ENCODE assay signal across 23 mouse cellular contexts in genomic region chr15:5355332-5355731, GRCm38 (mm10).
"Had no signal": no experiment of that assay in that cellular context is flagged by ENCODE, and none has a peak within 500 bp of the region (broad histone marks: within the 10 kb centered on the region; RNA-seq: fewer than 3 reads in every experiment).

No protein-coding gene starts in this region.

- H3K9me3 ChIP-seq: limb, embryonic 12.5 days; limb, embryonic 15.5 days; neural tube, embryonic 12.5 days; neural tube, embryonic 15.5 days; stomach, embryonic 15.5 days had no signal

- H3K27me3 ChIP-seq: limb, embryonic 12.5 days; limb, embryonic 15.5 days; neural tube, embryonic 12.5 days; neural tube, embryonic 15.5 days; stomach, embryonic 15.5 days had no signal

- H3K4me2 ChIP-seq: limb, embryonic 12.5 days; limb, embryonic 15.5 days; liver, embryonic 11.5 days; midbrain, embryonic 11.5 days; neural tube, embryonic 12.5 days; neural tube, embryonic 15.5 days; stomach, embryonic 15.5 days had no signal

- H3K4me3 ChIP-seq: layer of hippocampus, adult 2 months; left cerebral cortex, adult 2 months; limb, embryonic 12.5 days; limb, embryonic 15.5 days; neural tube, embryonic 12.5 days; neural tube, embryonic 15.5 days; stomach, embryonic 15.5 days had no signal

- H3K27ac ChIP-seq: kidney, postnatal 0 days; layer of hippocampus, adult 2 months; left cerebral cortex, adult 2 months; limb, embryonic 12.5 days; limb, embryonic 15.5 days; liver, embryonic 14.5 days; macrophage; neural tube, embryonic 12.5 days; neural tube, embryonic 15.5 days; stomach, embryonic 15.5 days had no signal

- ATAC-seq: intestine, postnatal 0 days had no signal

- DNase-seq: kidney, adult 2 months; kidney, postnatal 25 days; layer of hippocampus, postnatal 36 days; lung, adult 18-20 months; lung, postnatal 14 days; midbrain, embryonic 14.5 days; right cerebral cortex, adult 18-20 months; right cerebral cortex, postnatal 25 days; spleen, adult 18-20 months; thymus, postnatal 25 days had no signal

- H3K4me1 ChIP-seq: limb, embryonic 12.5 days; limb, embryonic 15.5 days; neural tube, embryonic 12.5 days; neural tube, embryonic 15.5 days; stomach, embryonic 15.5 days had no signal

- H3K36me3 ChIP-seq: limb, embryonic 12.5 days; limb, embryonic 15.5 days; neural tube, embryonic 12.5 days; neural tube, embryonic 15.5 days; stomach, embryonic 15.5 days had no signal

- H3K9ac ChIP-seq: limb, embryonic 12.5 days; limb, embryonic 15.5 days; liver, embryonic 14.5 days; neural tube, embryonic 12.5 days; neural tube, embryonic 15.5 days; stomach, embryonic 15.5 days had no signal
